Mouse (Mus musculus): ENCODE measurements around the gene Slc25a51. TPM values are rescaled to one million over a fixed set of nuclear protein-coding genes. Genes with fewer than 3 reads are reported as not detected.

Gene Slc25a51
- polyA plus RNA-seq, 1 experiment: 45.7 TPM

GRCm38 (mm10) chr4:45441778-45442177 is 33.2 kb upstream of the Slc25a51 start:
- no peak overlapping the region for H3K4me3 ChIP-seq (ENCODE audit: low read depth, low read length)
- H3K36me3 ChIP-seq (ENCODE audit: control insufficient read depth, insufficient read depth, low read length, poor library complexity, severe bottlenecking): no peaks in the 10 kb centered on the region
- no peaks in the 10 kb centered on the region for H3K27me3 ChIP-seq (ENCODE audit: control insufficient read depth, insufficient read depth, low read length, poor library complexity, severe bottlenecking)
- H3K9me3 ChIP-seq (replicated peaks; ENCODE audit: control insufficient read depth, insufficient read depth, low read length, poor library complexity, severe bottlenecking): no peaks in the 10 kb centered on the region
- TF ChIP-seq CTCF (IDR thresholded peaks at IDR 0.05; ENCODE audit: low read depth, low read length) (no peak), POLR2A (IDR thresholded peaks at IDR 0.05; ENCODE audit: insufficient read depth, low read length) (no peak)
- H3K4me1 ChIP-seq (ENCODE audit: control insufficient read depth, insufficient read depth, low read length): no peaks in the 10 kb centered on the region
- no peak overlapping the region for H3K9ac ChIP-seq (ENCODE audit: low read depth, poor library complexity, severe bottlenecking)
- H3K27ac ChIP-seq (ENCODE audit: insufficient read depth, low read length): no peak overlapping the region

DNA sequence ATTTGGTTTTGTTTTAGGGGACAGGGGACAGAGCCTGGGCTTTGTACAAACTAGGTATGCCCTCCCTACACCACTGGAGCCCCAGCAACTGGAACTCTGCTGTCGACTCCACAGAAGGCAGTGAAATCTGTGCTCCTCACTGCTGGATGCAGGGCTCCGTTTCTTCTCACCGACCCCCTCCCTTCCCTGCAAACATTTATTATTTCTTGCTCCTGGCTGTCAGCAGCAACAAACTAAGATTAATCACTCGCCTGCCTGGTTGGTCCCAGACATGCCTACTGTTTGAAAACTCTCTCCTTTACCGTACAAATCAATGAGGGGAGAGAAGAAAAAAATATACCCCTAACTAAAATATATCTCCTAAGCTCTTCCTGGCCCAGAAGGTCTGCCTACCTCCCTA is 30.7 kb upstream of the Slc25a51 start:
- H3K9ac ChIP-seq (ENCODE audit: low read depth, poor library complexity, severe bottlenecking): no peak overlapping the region
- H3K9me3 ChIP-seq (replicated peaks; ENCODE audit: control insufficient read depth, insufficient read depth, low read length, poor library complexity, severe bottlenecking): no peaks in the 10 kb centered on the region
- no peak for TF ChIP-seq POLR2A (IDR thresholded peaks at IDR 0.05; ENCODE audit: insufficient read depth, low read length)
- no peak overlapping the region for H3K27ac ChIP-seq (ENCODE audit: insufficient read depth, low read length)
- no peaks in the 10 kb centered on the region for H3K27me3 ChIP-seq (ENCODE audit: control insufficient read depth, insufficient read depth, low read length, poor library complexity, severe bottlenecking)
- H3K4me3 ChIP-seq (ENCODE audit: low read depth, low read length): no peak overlapping the region
- H3K4me1 ChIP-seq (ENCODE audit: control insufficient read depth, insufficient read depth, low read length): no peaks in the 10 kb centered on the region
- no peaks in the 10 kb centered on the region for H3K36me3 ChIP-seq (ENCODE audit: control insufficient read depth, insufficient read depth, low read length, poor library complexity, severe bottlenecking)

DNA sequence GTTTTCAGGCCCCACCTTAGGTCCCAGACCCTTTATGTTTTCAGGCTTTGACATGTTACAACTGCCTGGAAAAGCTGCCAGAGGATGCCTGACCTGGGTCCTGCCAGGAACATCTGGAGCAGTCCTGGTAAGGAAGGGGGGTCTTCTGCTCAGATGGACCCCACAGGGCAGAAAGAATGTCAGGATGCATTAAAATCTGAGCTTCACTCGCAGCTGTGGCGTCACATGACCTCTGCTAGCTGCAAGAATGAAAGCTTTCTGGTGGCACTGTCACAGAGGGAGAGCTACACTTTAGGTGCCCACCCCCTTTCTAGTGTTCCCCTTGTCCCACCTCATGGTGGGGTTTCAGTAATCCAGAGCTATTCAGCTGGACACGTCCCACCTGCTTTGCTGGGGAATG is 28.4 kb upstream of the Slc25a51 start:
- H3K27ac ChIP-seq (ENCODE audit: insufficient read depth, low read length): no peak overlapping the region
- TF ChIP-seq CTCF (IDR thresholded peaks at IDR 0.05; ENCODE audit: low read depth, low read length) (no peak), EP300 (IDR thresholded peaks at IDR 0.05; ENCODE audit: insufficient read depth, low read depth, low read length) (no peak), POLR2A (IDR thresholded peaks at IDR 0.05; ENCODE audit: insufficient read depth, low read length) (no peak)
- no peaks in the 10 kb centered on the region for H3K27me3 ChIP-seq (ENCODE audit: control insufficient read depth, insufficient read depth, low read length, poor library complexity, severe bottlenecking)
- H3K9ac ChIP-seq (ENCODE audit: low read depth, poor library complexity, severe bottlenecking): no peak overlapping the region
- no peaks in the 10 kb centered on the region for H3K36me3 ChIP-seq (ENCODE audit: control insufficient read depth, insufficient read depth, low read length, poor library complexity, severe bottlenecking)
- no peak overlapping the region for H3K4me3 ChIP-seq (ENCODE audit: low read depth, low read length)
- H3K4me1 ChIP-seq (ENCODE audit: control insufficient read depth, insufficient read depth, low read length): no peaks in the 10 kb centered on the region
- H3K9me3 ChIP-seq (replicated peaks; ENCODE audit: control insufficient read depth, insufficient read depth, low read length, poor library complexity, severe bottlenecking): no peaks in the 10 kb centered on the region

DNA sequence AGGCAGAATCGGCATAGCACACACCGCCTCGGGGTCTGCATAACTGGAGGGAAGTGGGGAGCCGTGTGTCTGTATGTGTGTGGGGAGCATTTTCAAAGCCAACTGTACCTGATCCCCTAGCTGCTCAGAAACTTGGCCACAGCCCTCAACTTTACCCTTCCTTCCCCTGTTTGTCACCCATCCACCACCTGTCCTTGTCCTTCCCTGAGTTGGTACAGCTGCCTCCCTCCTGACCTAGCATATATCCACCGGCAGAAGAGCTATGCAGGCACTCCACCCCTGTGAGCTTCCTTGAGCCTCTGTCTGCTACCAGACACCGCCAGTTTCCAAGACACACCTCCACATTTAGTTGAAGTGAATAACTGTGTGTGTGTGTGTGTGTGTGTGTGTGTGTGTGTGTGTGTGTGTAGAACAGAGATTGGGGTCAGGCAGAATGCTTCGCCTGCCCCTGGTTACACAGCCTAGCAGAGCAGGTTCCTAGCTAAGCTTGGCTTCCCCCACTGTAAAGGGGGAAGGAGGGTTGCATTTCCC is 27.9 kb upstream of the Slc25a51 start:
- Histone ChIP-seq H3K36me3 (ENCODE audit: control insufficient read depth, insufficient read depth, low read length, poor library complexity, severe bottlenecking) (no peaks in the 10 kb centered on the region), H3K9ac (ENCODE audit: low read depth, poor library complexity, severe bottlenecking) (no peak overlapping the region), H3K9me3 (replicated peaks; ENCODE audit: control insufficient read depth, insufficient read depth, low read length, poor library complexity, severe bottlenecking) (no peaks in the 10 kb centered on the region), H3K27ac (ENCODE audit: insufficient read depth, low read length) (no peak overlapping the region), H3K27me3 (ENCODE audit: control insufficient read depth, insufficient read depth, low read length, poor library complexity, severe bottlenecking) (no peaks in the 10 kb centered on the region), H3K4me3 (ENCODE audit: low read depth, low read length) (no peak overlapping the region), H3K4me1 (ENCODE audit: control insufficient read depth, insufficient read depth, low read length) (no peaks in the 10 kb centered on the region)
- TF ChIP-seq CTCF (IDR thresholded peaks at IDR 0.05; ENCODE audit: low read depth, low read length): no peak
- TF ChIP-seq EP300 (IDR thresholded peaks at IDR 0.05; ENCODE audit: insufficient read depth, low read depth, low read length): no peak
- TF ChIP-seq POLR2A (IDR thresholded peaks at IDR 0.05; ENCODE audit: insufficient read depth, low read length): no peak

DNA sequence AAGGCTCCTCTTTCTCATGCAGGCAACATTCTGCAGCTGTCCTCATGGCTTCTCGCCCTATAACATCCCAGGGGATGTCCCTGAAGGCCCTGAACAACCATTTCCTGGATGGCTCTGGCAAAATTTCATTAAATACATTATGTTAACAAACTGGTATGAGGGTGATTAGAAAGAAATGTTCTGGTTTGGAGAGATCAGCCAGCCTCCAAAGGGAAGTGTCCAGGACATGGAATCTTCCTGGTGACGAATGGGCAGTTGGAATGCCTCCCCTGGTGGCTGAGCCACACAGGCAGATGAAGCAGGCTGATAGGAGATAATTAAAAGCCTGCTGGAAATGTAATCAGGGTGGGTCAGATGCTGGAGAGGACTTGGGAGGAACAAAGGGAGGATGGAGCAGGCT is 27.3 kb upstream of the Slc25a51 start:
- no peak for TF ChIP-seq POLR2A (IDR thresholded peaks at IDR 0.05; ENCODE audit: insufficient read depth, low read length)
- no peaks in the 10 kb centered on the region for H3K36me3 ChIP-seq (ENCODE audit: control insufficient read depth, insufficient read depth, low read length, poor library complexity, severe bottlenecking)
- no peak overlapping the region for H3K4me3 ChIP-seq (ENCODE audit: low read depth, low read length)
- no peaks in the 10 kb centered on the region for H3K9me3 ChIP-seq (replicated peaks; ENCODE audit: control insufficient read depth, insufficient read depth, low read length, poor library complexity, severe bottlenecking)
- H3K9ac ChIP-seq (ENCODE audit: low read depth, poor library complexity, severe bottlenecking): no peak overlapping the region
- H3K27me3 ChIP-seq (ENCODE audit: control insufficient read depth, insufficient read depth, low read length, poor library complexity, severe bottlenecking): no peaks in the 10 kb centered on the region
- no peaks in the 10 kb centered on the region for H3K4me1 ChIP-seq (ENCODE audit: control insufficient read depth, insufficient read depth, low read length)
- no peak overlapping the region for H3K27ac ChIP-seq (ENCODE audit: insufficient read depth, low read length)

GRCm38 (mm10) chr4:45434681-45435080 is 26.1 kb upstream of the Slc25a51 start:
- H3K27me3 ChIP-seq (ENCODE audit: control insufficient read depth, insufficient read depth, low read length, poor library complexity, severe bottlenecking): no peaks in the 10 kb centered on the region
- H3K9me3 ChIP-seq (replicated peaks; ENCODE audit: control insufficient read depth, insufficient read depth, low read length, poor library complexity, severe bottlenecking): no peaks in the 10 kb centered on the region
- no peak for TF ChIP-seq EP300 (IDR thresholded peaks at IDR 0.05; ENCODE audit: insufficient read depth, low read depth, low read length)
- no peak for TF ChIP-seq CTCF (IDR thresholded peaks at IDR 0.05; ENCODE audit: low read depth, low read length)
- no peak for TF ChIP-seq POLR2A (IDR thresholded peaks at IDR 0.05; ENCODE audit: insufficient read depth, low read length)
- no peak overlapping the region for H3K27ac ChIP-seq (ENCODE audit: insufficient read depth, low read length)
- H3K4me3 ChIP-seq (ENCODE audit: low read depth, low read length): no peak overlapping the region
- H3K4me1 ChIP-seq (ENCODE audit: control insufficient read depth, insufficient read depth, low read length): no peaks in the 10 kb centered on the region
- H3K36me3 ChIP-seq (ENCODE audit: control insufficient read depth, insufficient read depth, low read length, poor library complexity, severe bottlenecking): no peaks in the 10 kb centered on the region
- H3K9ac ChIP-seq (ENCODE audit: low read depth, poor library complexity, severe bottlenecking): no peak overlapping the region
